ENCODE assay signal across 7 mouse cellular contexts in genomic region chr11:46258207-46258606, GRCm38 (mm10). TPM values are rescaled to one million over a fixed set of nuclear protein-coding genes. Genes with fewer than 3 reads are reported as not detected.
DNase-seq lines count a peak whose midpoint lies in the region; ATAC-seq and TF ChIP-seq lines count a peak whose summit lies in the region.

No protein-coding gene starts in this region.

- no peak overlapping the region for H3K27ac ChIP-seq in hindbrain, embryonic 14.5 days
- H3K27ac ChIP-seq in hindbrain, embryonic 16.5 days (ENCODE audit: low read depth, low read length): no peak overlapping the region
- H3K27ac ChIP-seq in cortical plate, adult 2 months (ENCODE audit: insufficient read depth, low read length): no peak overlapping the region
- H3K27ac ChIP-seq in olfactory bulb, adult 2 months (ENCODE audit: insufficient read depth, low read depth, low read length): no peak overlapping the region

- no peak for TF ChIP-seq POLR2A in cortical plate, adult 2 months (IDR thresholded peaks at IDR 0.05; ENCODE audit: extremely low read depth, insufficient read depth, low read length)
- no peak for TF ChIP-seq POLR2A in olfactory bulb, adult 2 months (IDR thresholded peaks at IDR 0.05; ENCODE audit: insufficient read depth, low read depth, low read length)

- ATAC-seq in hindbrain, embryonic 14.5 days (ENCODE audit: low FRiP score): no peak
- no peak for ATAC-seq in hindbrain, embryonic 16.5 days

- H3K27me3 ChIP-seq in hindbrain, embryonic 14.5 days (ENCODE audit: control insufficient read depth, insufficient read depth, low read length): no peaks in the 10 kb centered on the region
- H3K27me3 ChIP-seq in hindbrain, embryonic 16.5 days (replicated peaks; ENCODE audit: control insufficient read depth, insufficient read depth, low read length): no peaks in the 10 kb centered on the region

- no peak overlapping the region for H3K9ac ChIP-seq in hindbrain, embryonic 14.5 days
- H3K9ac ChIP-seq in hindbrain, embryonic 16.5 days (ENCODE audit: low read depth, low read length): no peak overlapping the region

- no peaks in the 10 kb centered on the region for H3K9me3 ChIP-seq in hindbrain, embryonic 14.5 days (ENCODE audit: control insufficient read depth, low read length)
- H3K9me3 ChIP-seq in hindbrain, embryonic 16.5 days (ENCODE audit: control insufficient read depth, low read length): no peaks in the 10 kb centered on the region

- 70% methylated on average over 4 of the region's 4 CpGs for WGBS in hindbrain, embryonic 14.5 days
- 73% methylated on average over 4 of the region's 4 CpGs for WGBS in hindbrain, embryonic 16.5 days
- WGBS in olfactory bulb, adult 2 months: 61% methylated on average over 4 of the region's 4 CpGs

- H3K4me3 ChIP-seq in hindbrain, embryonic 14.5 days (replicated peaks; ENCODE audit: low read length): no peak overlapping the region
- no peak overlapping the region for H3K4me3 ChIP-seq in hindbrain, embryonic 16.5 days (ENCODE audit: low read length)
- no peak overlapping the region for H3K4me3 ChIP-seq in cortical plate, adult 2 months (ENCODE audit: insufficient read depth, low read length)
- no peak overlapping the region for H3K4me3 ChIP-seq in olfactory bulb, adult 2 months (ENCODE audit: insufficient read depth, low read depth, low read length)

- peaks cover 95% of the 10 kb centered on the region for H3K36me3 ChIP-seq in hindbrain, embryonic 14.5 days (replicated peaks; ENCODE audit: control insufficient read depth, insufficient read depth)
- H3K36me3 ChIP-seq in hindbrain, embryonic 16.5 days (ENCODE audit: control insufficient read depth, insufficient read depth, low read length): peaks cover 52% of the 10 kb centered on the region

- DNase-seq in hindbrain, embryonic 14.5 days (ENCODE audit: low spot score): peak; percentile 50
- peak; percentile 36 for DNase-seq in thymus, postnatal 0 days (ENCODE audit: low spot score)
- no peak for DNase-seq in thymus, postnatal 10 days (ENCODE audit: low spot score in 2 of 2)
- no peak for DNase-seq in layer of hippocampus, adult 8-10 months (ENCODE audit: low spot score in 2 of 2)

- no peak overlapping the region for H3K4me2 ChIP-seq in hindbrain, embryonic 14.5 days (replicated peaks)
- H3K4me2 ChIP-seq in hindbrain, embryonic 16.5 days (ENCODE audit: low read length): no peak overlapping the region

- H3K4me1 ChIP-seq in hindbrain, embryonic 14.5 days (replicated peaks; ENCODE audit: control insufficient read depth, insufficient read depth, low read length): no peaks in the 10 kb centered on the region
- no peaks in the 10 kb centered on the region for H3K4me1 ChIP-seq in hindbrain, embryonic 16.5 days (ENCODE audit: control insufficient read depth, insufficient read depth, low read depth, low read length)
- H3K4me1 ChIP-seq in cortical plate, adult 2 months (ENCODE audit: control insufficient read depth, insufficient read depth, low read length): no peaks in the 10 kb centered on the region
- no peaks in the 10 kb centered on the region for H3K4me1 ChIP-seq in olfactory bulb, adult 2 months (ENCODE audit: control insufficient read depth, insufficient read depth, low read length)

- peak; percentile 58 for TF ChIP-seq CTCF in cortical plate, adult 2 months (IDR thresholded peaks at IDR 0.05; ENCODE audit: extremely low read depth, insufficient read depth, low read length)
- TF ChIP-seq CTCF in olfactory bulb, adult 2 months (IDR thresholded peaks at IDR 0.05; ENCODE audit: insufficient read depth, low read depth, low read length): 0 out of 2 replicates have a peak, but pooled peaks have one; percentile 10

RNA-seq across cellular contexts. Expression of gene Fndc9, which starts 22.9 kb away (rescaled TPM):
- 2.8 and 3.5 TPM in 2 replicates for polyA plus RNA-seq in hindbrain, embryonic 14.5 days (2014; fragmentation: Nextera tagmentation; extraction: Ambion mirVana)
- polyA plus RNA-seq in hindbrain, embryonic 16.5 days (2015; fragmentation: Nextera tagmentation; extraction: Ambion mirVana): 2.7 and 3.8 TPM in 2 replicates
- polyA plus RNA-seq in thymus, postnatal 0 days (2015; fragmentation: Nextera tagmentation; extraction: Ambion mirVana): 0.75 and 1.4 TPM in 2 replicates
- 0.61 and 0.96 TPM in 2 replicates for polyA plus RNA-seq in cortical plate, adult 2 months (2012; rRNA removed)
- polyA plus RNA-seq in olfactory bulb, adult 2 months (2012; ENCODE audit: insufficient read depth, insufficient read length, low replicate concordance, missing spikeins): not detected in 2 replicates
- 1 to 10 TPM in 3 of 4 experiments, under 1 TPM in 1; 0.73 to 1.3 (median 1.2) TPM for total RNA-seq in layer of hippocampus, adult 8-10 months (2022)

RNA-seq across cellular contexts. Expression of gene Cyfip2, which starts 54.5 kb away (rescaled TPM):
- polyA plus RNA-seq in hindbrain, embryonic 14.5 days (2014; fragmentation: Nextera tagmentation; extraction: Ambion mirVana): 117 and 125 TPM in 2 replicates
- polyA plus RNA-seq in hindbrain, embryonic 16.5 days (2015; fragmentation: Nextera tagmentation; extraction: Ambion mirVana): 92.0 and 103 TPM in 2 replicates
- 62.7 and 67.6 TPM in 2 replicates for polyA plus RNA-seq in thymus, postnatal 0 days (2015; fragmentation: Nextera tagmentation; extraction: Ambion mirVana)
- 273 and 275 TPM in 2 replicates for polyA plus RNA-seq in cortical plate, adult 2 months (2012; rRNA removed)
- 150 TPM in 1 of 2 replicates, not detected in the other for polyA plus RNA-seq in olfactory bulb, adult 2 months (2012; ENCODE audit: insufficient read depth, insufficient read length, low replicate concordance, missing spikeins)
- total RNA-seq in layer of hippocampus, adult 8-10 months (2022): 100 to 1,000 TPM; 481 to 545 (median 513) TPM

Comparison
In these comparisons a context has a peak if more than half of its experiments do, and no peak if none do; other contexts are left out.
1. DNase-seq: peak in hindbrain, embryonic 14.5 days (single experiment) and thymus, postnatal 0 days (single experiment); none in thymus, postnatal 10 days (0 of 2) and layer of hippocampus, adult 8-10 months (0 of 2).